ENCODE assay signal across 8 mouse cellular contexts in the genomic region with DNA sequence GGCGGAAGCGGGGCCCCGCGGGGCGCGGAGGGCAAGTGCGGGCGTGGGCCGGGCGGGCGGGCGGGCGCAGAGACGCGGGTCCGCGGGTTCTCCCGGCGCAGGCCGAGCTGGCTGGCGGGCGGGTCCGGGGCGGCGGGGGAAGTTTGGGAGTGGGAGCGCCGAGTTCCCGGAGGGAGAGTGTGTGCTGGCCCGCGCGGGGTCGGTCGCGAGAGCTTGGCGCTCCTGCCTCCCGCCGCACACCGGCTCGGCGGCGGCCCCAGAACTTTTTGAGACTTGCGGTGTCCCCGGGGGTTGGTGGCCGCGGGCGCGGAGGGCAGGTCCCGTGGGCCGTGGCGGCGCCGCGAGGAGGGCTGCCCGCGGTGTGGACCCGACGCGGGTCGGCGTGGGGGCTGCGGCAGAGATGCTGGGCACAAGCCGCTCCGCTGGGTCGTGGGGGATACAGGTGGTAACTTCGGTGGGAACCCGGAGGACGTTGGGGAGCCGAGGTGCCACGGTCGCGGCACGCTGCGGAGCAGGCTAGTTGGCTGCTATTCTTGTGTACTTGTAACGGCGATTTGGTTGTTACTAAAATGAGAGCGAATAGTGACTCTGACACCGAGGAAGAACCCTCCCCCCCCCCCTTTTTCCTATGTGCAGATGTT. TPM values are rescaled to one million over a fixed set of nuclear protein-coding genes. Genes with fewer than 3 reads are reported as not detected.
DNase-seq lines count a peak whose midpoint lies in the region; ATAC-seq and TF ChIP-seq lines count a peak whose summit lies in the region.

No protein-coding gene starts in this region.

- peaks cover 38% of the 10 kb centered on the region for H3K79me2 ChIP-seq in C2C12 (ENCODE audit: control insufficient read depth, insufficient read depth)

- peak overlapping the region; percentile 51 for H3K4me3 ChIP-seq in C2C12 (ENCODE audit: insufficient read depth, poor library complexity, severe bottlenecking)
- peak overlapping the region; percentile 96 for H3K4me3 ChIP-seq in heart, embryonic 15.5 days

- H3K27me3 ChIP-seq in C2C12 (ENCODE audit: control insufficient read depth, insufficient read depth, insufficient read length): no peaks in the 10 kb centered on the region
- no peaks in the 10 kb centered on the region for H3K27me3 ChIP-seq in heart, embryonic 15.5 days

- H3K4me2 ChIP-seq in heart, embryonic 15.5 days: peak overlapping the region; percentile 64

- no peak for TF ChIP-seq CTCF in C2C12 (IDR thresholded peaks at IDR 0.05; ENCODE audit: control insufficient read depth, insufficient read depth, insufficient read length)

- H3K9ac ChIP-seq in heart, embryonic 15.5 days: peak overlapping the region; percentile 94

- WGBS in heart, embryonic 15.5 days: under 1% methylated on average over 47 of the region's 77 CpGs

- peaks cover 22% of the 10 kb centered on the region for H3K4me1 ChIP-seq in heart, embryonic 15.5 days (replicated peaks)

- H3K27ac ChIP-seq in heart, embryonic 15.5 days: peak overlapping the region; percentile 97

- no peak; the same call in 1 of the 2 replicates for ATAC-seq in heart, embryonic 15.5 days (replicated peaks; ENCODE audit: insufficient number of reproducible peaks, insufficient read depth, low FRiP score, low read depth)
- ATAC-seq in megakaryocyte, adult 5-6 weeks (ENCODE audit: poor library complexity, severe bottlenecking): peak; percentile 1; the same call in 1 of the 2 replicates

- no peaks in the 10 kb centered on the region for H3K36me3 ChIP-seq in C2C12 (ENCODE audit: control insufficient read depth, insufficient read depth)
- H3K36me3 ChIP-seq in heart, embryonic 15.5 days: no peaks in the 10 kb centered on the region

- peaks cover 8% of the 10 kb centered on the region for H3K79me3 ChIP-seq in C2C12 (ENCODE audit: low read depth)

- peak overlapping the region; percentile 96 for H3ac ChIP-seq in C2C12 (ENCODE audit: control insufficient read depth, insufficient read length, low read depth)

- peak; percentile 36 for DNase-seq in T-cell, adult 2 months (ENCODE audit: low spot score)
- DNase-seq in embryo, embryonic 9.5 days (ENCODE audit: extremely low spot score): peak; percentile 56
- DNase-seq in layer of hippocampus, postnatal 25 days (ENCODE audit: extremely low spot score in 1 of 2, low spot score in 1 of 2): peak; percentile 20 to 30
- DNase-seq in right cerebral cortex, postnatal 4 days: peak; percentile 46
- DNase-seq in urinary bladder, postnatal 4 days (ENCODE audit: low spot score in 2 of 2): peak; percentile 44 to 62

- H3K9me3 ChIP-seq in heart, embryonic 15.5 days (replicated peaks): no peaks in the 10 kb centered on the region

TF ChIP-seq in C2C12, 6 proteins besides CTCF, POLR2A, EP300 and RAD21:
- TF ChIP-seq MAX (IDR thresholded peaks at IDR 0.05) (no peak), MYOD1 (IDR thresholded peaks at IDR 0.05; ENCODE audit: control insufficient read depth, insufficient read length, low read depth) (no peak), MYOG (IDR thresholded peaks at IDR 0.05; ENCODE audit: control insufficient read depth, extremely low read depth, insufficient read length) (no peak), CEBPB (IDR thresholded peaks at IDR 0.05; ENCODE audit: low read depth) (no peak), USF1 (IDR thresholded peaks at IDR 0.05; ENCODE audit: low read depth) (no peak), FOSL1 (IDR thresholded peaks at IDR 0.05; ENCODE audit: insufficient read depth, low read length, poor library complexity, severe bottlenecking) (no peak)

RNA-seq across cellular contexts. Expression of a gene that starts 1.7 kb away (rescaled TPM):
- polyA plus RNA-seq in C2C12 (2012; fragmentation: generic; extraction: Trizol): 22.5 TPM
- 96.8 and 100 TPM in 2 replicates for polyA plus RNA-seq in heart, embryonic 15.5 days (2015; fragmentation: Nextera tagmentation; extraction: Ambion mirVana)
- 100 to 1,000 TPM; 102 to 121 TPM for total RNA-seq in layer of hippocampus, postnatal 25 days (2021)
- total RNA-seq in megakaryocyte, adult 5-6 weeks (2015): 44.8 and 48.9 TPM in 2 replicates
- total RNA-seq in megakaryocyte, adult 5-6 weeks (2017): 30.6 and 34.8 TPM in 2 replicates
